Mouse (Mus musculus) c-Kit-positive CD71-positive TER-119-positive erythroid progenitor cells, embryonic 14.5 days (primary cell): Measurements from ENCODE around the gene Pigo.

Experiments
- DNase-seq: peaks from one replicate; pipeline ENCODE4 v3.0.0-alpha.2; 2013; ENCODE audit warnings: low spot score

Gene Pigo

DNA sequence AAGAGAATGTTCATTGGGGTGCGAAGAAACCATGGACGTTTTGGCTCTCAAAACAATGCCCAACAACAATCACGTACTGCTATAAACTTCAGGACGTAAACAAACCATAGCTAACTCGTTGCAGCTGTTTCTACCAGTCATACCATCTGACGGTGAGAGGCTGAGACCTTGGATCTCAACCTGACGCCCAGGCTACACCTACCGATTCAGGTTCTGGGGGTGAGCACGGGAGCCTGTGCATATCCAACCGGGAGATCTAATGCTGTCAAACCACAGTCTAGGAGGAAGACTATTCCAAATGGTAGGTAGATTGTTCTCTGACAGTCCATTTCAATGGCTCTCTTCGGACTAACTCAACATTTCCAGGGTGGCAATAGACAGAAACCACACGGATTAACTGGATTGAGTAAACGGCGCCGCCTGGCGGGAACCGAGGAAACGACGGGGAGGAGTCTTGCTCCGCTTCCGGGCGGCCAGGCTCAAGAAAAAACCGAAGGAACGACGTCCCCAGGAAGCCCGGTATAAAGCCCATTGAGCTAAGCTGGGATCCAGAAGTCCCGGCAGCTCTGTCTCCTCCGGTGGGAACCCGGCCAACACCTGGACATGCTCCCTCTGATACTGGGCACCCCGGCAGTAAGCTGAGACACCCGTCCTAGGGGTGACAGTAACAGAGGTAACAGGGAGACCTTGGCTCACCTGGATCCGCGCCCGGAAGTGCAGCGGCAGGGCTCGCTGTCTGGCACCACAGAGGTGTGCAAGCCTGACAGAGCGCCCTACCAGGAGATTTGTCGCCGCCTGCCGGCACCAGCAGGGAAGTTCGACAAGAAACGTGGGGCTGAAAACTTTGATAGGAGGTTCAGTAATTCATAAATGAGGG lies at the start of gene Pigo:
Pigo (minus strand) TSS at position 736 of the 877 bp plus-strand sequence.
- DNase-seq, result peak; percentile 95

GRCm38 (mm10) chr4:43074923-43075322 lies 49.3 kb upstream of the Pigo start:
- no peak for DNase-seq

DNA sequence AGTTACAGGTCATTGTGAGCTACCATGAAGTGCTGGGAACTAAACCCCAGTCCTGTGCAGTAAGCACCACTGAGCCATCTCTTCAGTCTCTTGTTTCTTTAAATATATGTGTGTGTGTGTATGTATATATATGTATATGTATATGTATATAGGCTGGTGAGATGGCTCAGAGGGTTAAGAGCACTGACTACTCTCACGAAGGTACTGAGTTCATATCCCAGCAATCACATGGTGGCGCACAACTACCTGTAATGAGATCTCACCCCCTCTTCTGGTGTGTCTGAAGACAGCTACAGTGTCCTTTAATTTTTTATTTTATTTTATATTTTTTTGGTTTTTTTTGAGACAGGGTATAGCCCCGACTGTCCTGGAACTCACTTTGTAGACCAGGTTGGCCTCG lies 39.9 kb upstream of the Pigo start:
- DNase-seq, result no peak

DNA sequence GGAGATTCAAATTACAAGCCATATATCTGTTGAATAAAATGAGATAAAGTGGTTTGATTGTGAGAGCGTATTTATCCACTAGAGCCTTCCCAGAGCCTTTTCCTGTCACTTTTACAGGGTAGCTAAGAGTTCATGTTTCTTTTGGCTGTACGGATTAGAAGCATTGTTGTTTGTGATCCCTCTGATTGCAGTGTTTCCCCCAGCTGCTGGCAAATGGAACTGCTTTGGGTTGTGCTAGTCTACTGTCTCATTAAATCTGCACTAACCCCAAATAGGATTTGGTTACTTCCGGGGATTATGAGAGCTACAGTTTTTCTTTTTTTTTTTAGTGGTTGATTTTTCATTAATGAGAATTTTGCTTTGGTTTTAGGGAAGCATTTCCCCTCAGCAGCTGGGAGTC lies 34.7 kb upstream of the Pigo start:
- no peak for DNase-seq

- DNase-seq, result no peak
These were observed 34.1 kb upstream of the Pigo start for GRCm38 (mm10) chr4:43059697-43060096.

- DNase-seq, result peak; percentile 78
These were observed 33.4 kb upstream of the Pigo start, which contains the start of gene Unc13b for GRCm38 (mm10) chr4:43058753-43059654. TSS of gene Unc13b (plus strand) at chr4:43058953.

- no peak for DNase-seq
These were observed 32.8 kb upstream of the Pigo start for GRCm38 (mm10) chr4:43058392-43058752.

DNA sequence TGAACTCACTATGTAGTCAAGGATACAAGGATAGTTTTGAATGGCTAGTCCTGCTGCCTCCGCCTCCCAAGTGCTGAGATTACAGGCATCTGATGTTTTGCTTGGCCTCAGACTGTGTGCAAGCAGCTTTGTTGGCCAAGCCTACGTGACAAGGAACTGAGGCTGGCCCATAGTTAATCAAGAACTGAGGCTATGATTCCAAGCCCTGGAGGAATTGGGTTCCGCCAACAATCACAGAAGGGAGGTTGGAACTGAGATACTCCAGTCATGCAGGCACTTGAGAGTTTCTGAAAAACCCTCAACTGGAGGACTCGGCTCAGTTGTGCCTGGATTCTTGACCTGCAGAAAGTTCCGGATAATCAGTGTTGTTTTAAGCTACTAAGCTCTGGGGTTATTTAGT lies 32.0 kb upstream of the Pigo start:
- no peak for DNase-seq

DNA sequence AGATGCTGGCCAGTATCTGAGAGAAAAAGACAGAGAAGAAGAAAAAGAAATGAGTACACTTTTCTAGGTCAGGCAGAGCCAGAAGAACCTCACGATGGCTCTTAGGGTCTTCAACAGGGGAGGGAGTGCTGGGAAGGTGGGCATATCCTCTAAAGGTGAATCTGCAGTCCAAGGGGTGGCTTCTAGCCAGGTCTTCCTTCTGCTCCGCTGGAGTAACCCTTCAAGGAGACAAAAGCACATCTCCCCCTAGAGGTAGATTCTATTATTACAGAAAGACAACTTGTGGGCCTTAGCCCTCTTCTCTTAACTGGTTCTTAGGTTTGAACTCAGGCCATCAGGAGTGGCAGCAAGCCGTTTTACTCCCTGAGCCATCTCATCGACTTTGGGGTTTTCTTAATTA lies 27.0 kb upstream of the Pigo start:
- peak; percentile 69 for DNase-seq

GRCm38 (mm10) chr4:43047231-43047630 lies 21.6 kb upstream of the Pigo start:
- peak; percentile 73 for DNase-seq

DNA sequence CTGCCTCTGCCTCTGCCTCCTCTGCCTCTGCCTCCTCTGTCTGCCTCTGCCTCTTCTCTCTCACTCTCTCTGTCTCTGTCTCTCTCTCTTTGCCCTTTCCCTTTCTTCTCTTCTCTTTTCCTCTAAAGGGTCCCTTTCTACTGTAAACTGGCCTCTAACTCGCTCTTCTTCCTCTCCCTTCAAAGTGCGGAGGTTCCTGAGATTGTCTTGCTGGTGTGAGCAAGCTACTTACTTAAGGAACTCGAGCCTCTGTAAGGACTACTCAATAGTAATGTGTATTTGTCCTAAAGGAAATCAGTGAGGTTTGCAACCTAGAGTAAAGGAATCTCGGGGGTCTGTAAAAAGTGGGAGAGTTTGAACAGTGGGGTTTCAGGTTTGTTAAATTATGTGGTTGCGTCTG lies 21.0 kb upstream of the Pigo start:
- DNase-seq, result no peak

DNA sequence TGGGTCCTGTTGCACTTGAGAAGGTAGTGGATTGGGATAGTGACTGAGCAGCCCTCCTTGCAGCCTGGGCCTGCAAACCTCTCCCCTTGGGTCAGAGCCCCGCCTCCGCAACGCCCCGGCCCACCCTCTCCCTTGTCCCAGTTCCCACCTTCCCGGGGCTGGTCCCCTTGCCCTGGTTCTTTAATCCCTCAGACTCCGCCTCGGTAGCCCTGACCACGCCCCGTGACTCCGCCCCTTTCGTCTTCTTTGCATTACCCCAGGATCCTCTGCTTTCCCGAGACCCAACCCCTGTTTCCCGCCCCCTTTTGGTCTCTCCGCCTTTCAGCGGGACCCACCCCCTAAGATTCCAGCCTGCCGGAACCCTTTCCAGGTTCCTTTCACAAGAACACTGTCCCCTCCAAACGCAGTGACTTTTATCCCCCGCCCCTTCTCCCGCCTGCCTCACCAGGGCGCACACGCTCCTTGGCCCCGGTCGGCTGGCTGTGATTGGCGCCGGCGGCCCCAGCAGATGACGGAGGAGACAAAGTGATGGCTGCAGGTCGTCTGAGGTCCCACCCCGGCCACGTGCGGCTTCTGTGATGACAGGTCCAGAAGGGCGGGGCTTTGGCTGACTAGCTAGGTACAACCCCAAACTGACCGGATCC lies 20.2 kb upstream of the Pigo start, which contains the start of gene Fam214b:
Fam214b (minus strand) TSS at position 562 of the 644 bp plus-strand sequence.
- DNase-seq, result peak; percentile 78

DNA sequence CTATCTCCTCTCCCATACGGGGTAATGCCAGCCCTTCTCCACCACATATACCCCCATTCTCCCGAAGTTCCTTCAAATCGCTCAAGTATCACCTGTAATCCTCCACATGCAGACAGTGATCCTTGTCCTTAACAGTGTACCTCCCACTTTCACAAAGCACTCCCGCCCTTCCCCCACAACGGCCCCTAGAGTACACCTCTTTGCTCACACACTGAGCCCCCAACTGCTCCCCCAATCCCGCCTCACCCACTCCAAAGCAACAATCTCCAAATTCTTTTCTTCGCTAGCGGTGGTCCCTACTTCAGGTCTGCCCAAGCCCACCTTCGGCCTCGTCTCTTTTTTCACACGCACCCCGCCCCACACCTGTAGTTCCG lies 19.7 kb upstream of the Pigo start:
- no peak for DNase-seq

- DNase-seq, result no peak
These were observed 19.1 kb upstream of the Pigo start for GRCm38 (mm10) chr4:43044673-43045072.

GRCm38 (mm10) chr4:43043644-43044357 lies 18.2 kb upstream of the Pigo start:
- DNase-seq, result no peak

DNA sequence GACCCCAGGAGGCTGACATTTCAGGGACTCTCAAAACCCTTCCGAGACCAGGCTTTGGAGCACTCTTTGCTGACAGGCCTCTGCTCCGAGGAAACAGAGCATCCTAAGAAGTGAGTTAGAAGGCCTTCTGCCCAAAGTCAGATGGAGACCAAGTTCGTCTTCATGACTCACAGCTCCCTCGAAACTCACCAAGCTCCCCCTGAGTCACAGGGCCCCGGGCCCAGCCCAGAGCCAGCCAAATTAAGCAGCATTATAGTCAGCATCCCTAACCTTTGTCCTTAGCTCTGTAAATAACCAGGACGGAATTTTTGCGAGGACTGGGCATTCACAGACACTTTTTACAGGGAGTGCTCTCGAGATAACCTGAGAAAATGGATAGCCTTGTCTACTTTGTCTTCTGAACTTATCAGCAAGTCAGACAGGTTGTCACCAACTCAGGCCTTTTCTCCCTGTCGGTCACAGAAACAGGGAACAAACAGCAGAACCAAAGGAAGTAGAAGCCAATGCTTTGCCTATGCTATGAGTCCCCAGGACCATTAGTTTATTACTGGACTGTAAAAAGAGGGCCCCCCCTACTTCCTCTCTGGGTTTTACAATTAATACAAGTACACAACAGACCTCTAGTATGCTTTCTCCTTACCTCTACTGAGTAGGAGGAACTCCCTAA lies 15.4 kb upstream of the Pigo start:
- DNase-seq, result no peak

DNA sequence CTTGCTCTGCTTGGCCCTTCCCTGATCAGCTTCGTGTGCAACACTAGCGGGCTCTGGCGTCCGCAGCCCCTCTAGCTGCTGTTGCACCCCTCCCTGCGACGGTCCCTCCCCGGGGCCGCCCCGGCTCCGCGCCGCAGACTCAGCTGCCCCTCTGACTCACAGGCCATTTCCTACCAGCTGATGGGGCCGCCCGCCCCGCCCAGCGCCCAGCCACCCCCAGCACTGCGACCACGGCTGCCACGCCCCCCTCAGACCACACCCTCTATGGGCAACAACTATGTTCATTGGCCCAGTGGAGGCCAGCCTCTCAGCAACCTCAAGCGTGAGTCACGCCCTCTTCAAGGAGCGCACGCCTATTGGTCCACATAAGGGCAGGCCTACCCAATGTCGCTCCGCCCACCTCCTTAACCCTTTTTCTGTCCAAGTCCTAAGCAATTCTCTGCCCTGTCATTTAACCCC lies 14.5 kb upstream of the Pigo start:
- peak; percentile 96 for DNase-seq

GRCm38 (mm10) chr4:43039609-43040008 lies 14.0 kb upstream of the Pigo start:
- no peak for DNase-seq

DNA sequence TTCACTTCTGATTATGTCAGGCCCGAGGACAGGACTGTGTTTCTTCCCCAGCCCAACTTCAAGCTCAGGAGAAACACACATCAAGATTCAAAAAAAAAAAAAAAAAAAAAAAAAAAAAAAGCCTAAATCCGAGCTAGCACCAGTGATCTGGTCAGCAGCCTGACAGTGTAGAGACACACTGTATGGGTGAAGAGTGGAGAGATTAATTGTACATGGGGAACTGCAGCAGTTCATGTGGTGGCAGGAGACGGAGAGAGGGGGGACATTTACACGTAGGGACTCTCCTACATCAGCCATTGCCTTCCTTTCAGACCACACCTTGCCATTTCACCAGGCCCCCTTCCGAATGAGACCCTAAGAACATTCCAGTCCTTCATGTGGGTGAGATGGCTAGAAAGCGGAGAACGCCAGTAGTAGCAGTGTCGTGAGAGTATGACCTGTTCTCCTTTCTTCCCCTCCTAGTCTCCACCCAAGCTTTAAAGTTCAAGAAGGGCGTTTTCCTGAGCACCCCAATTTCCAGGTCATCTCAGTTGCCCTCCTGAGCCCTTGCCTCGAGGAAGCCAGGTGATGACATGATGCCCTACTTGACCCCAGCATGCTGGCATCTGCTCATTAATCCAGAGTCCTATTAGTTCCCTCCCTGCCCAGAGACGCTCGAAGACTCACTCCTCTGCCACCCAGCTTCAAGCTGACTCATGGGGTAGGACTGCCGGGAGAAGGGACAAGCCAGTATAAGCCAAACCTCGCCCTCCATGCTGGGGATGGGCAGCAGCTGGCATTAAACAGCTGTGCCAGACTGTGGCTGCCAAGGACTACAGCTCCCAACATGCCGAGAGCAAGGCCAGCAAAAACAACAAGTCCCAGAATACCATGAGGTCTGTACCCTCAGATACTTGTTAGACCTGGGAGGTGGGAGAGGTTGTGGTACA lies 13.2 kb upstream of the Pigo start:
- no peak for DNase-seq
